Mouse (Mus musculus) liver, embryonic 15.5 days (tissue): Measurements from ENCODE around the gene Cox6b1. TPM values are rescaled to one million over a fixed set of nuclear protein-coding genes. Genes with fewer than 3 reads are reported as not detected.
A peak's percentile ranks its signal among the peaks of the same experiment; 100 is the strongest.

Experiments used
- ATAC-seq: fragments of 200-750 bp; cut with Nextera tagmentation; 2 replicates; pipeline ENCODE4 v1.8.0; 2017; ENCODE audit warnings: moderate number of reproducible peaks, mild to moderate bottlenecking, moderate library complexity; ENCODE audit not compliant: insufficient read depth
- H3K27ac ChIP-seq: fragments of 300-500 bp; sonication (generic); replicated peaks from 2 replicates; pipeline ENCODE4 v1.5.1; 2015; ENCODE audit warnings: mild to moderate bottlenecking, inconsistent platforms
- H3K27me3 ChIP-seq: fragments of 300-500 bp; sonication (generic); 2 replicates; pipeline ENCODE4 v1.6.1; 2015; ENCODE audit warnings: mild to moderate bottlenecking, inconsistent platforms
- H3K36me3 ChIP-seq: fragments of 300-500 bp; sonication (generic); replicated peaks from 2 replicates; pipeline ENCODE4 v1.6.1; 2015; ENCODE audit warnings: moderate library complexity, mild to moderate bottlenecking, inconsistent platforms
- H3K4me1 ChIP-seq: fragments of 300-500 bp; sonication (generic); replicated peaks from 2 replicates; pipeline ENCODE4 v1.6.1; 2015; ENCODE audit warnings: inconsistent platforms
- H3K4me2 ChIP-seq: fragments of 300-500 bp; sonication (generic); 2 replicates; pipeline ENCODE4 v1.6.1; 2015; ENCODE audit warnings: moderate library complexity, mild to moderate bottlenecking, inconsistent platforms
- H3K4me3 ChIP-seq: fragments of 300-500 bp; sonication (generic); replicated peaks from 2 replicates; pipeline ENCODE4 v1.5.1; 2015; ENCODE audit warnings: mild to moderate bottlenecking, inconsistent platforms
- H3K9ac ChIP-seq: fragments of 300-500 bp; sonication (generic); 2 replicates; pipeline ENCODE4 v1.6.1; 2015; ENCODE audit warnings: moderate library complexity, mild to moderate bottlenecking, inconsistent platforms
- H3K9me3 ChIP-seq: fragments of 300-500 bp; sonication (generic); replicated peaks from 2 replicates; pipeline ENCODE4 v1.6.1; 2016; ENCODE audit warnings: inconsistent platforms
- WGBS: fragments of 180-500 bp; shearing (Covaris S2); methylation state at CpG from one replicate; pipeline ENCODE4 v1.1.7; 2015; ENCODE audit warnings: mixed read lengths; ENCODE audit not compliant: insufficient replicate concordance; 5-methylcytosine and 5-hydroxymethylcytosine counted together
- polyA plus RNA-seq: library from polyadenylated mRNA; unstranded; fragments of >200 nt; fragmentation: Nextera tagmentation; extraction: Ambion mirVana; gene quantifications from 2 replicates; pipeline ENCODE4 v1.2.1, GENCODE M21; 2015

Cox6b1 gene
- polyA plus RNA-seq, 1 experiment from 2014 or later: 565 TPM

DNA sequence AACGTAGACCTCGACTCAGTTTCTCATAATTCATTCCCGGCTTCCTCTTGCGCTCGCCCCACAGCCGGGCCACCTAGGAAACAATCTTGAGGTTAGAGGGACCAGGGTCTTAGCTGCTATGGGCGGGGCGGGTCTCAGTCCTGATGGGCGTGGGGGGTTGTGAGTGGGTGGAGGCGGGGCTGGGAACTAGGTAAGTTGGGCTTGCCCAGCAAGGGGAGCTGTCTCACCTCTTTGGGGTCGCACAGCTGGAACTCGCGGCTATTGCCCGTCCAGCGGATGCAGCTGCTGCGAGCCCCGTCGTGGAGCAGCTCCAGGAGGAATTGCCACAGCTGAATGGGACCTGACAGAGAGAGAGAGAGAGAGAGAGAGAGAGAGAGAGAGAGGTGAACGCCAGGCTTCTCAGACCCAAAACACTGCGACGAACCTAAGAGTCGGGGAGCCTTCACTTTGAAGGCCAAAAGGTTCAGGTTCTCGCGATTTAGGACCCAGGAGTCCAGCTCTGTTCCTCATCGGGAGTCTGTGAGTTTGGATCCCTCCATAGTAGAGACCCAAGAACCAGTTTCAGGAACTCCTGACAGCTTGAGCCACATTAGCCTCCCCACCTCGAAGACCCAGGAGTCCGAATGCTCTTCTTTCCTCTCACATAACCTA lies 7.9 kb upstream of the Cox6b1 start:
- no peaks in the 10 kb centered on the region for H3K36me3 ChIP-seq
- H3K4me1 ChIP-seq: peaks cover 13% of the 10 kb centered on the region
- H3K27me3 ChIP-seq: peaks cover 95% of the 10 kb centered on the region
- no peak overlapping the region for H3K9ac ChIP-seq
- H3K4me2 ChIP-seq: no peak overlapping the region; the same call in 1 of the 2 replicates
- no peak for ATAC-seq
- H3K9me3 ChIP-seq: no peaks in the 10 kb centered on the region
- no peak overlapping the region for H3K27ac ChIP-seq
- WGBS: 18% methylated on average over 27 of the region's 27 CpGs
- H3K4me3 ChIP-seq: no peak overlapping the region

DNA sequence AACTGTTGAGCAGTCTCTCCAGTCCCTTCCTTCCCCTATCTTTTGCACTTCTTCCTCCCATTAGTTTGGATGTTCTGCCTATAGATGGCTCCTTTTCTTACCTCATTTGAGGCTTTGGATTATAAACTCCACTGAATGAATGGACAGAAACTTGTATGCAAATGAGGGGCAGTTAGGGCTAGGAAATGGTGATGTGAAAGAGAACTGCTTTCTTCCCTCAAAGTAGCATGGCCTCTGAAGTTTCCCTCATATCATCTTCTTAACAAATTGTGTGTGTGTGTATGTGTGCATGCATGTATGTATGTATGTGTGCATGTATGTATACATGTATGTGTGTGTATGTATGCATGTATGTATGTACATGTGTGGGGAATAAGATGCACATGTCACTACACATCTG lies 3.1 kb upstream of the Cox6b1 start:
- Histone ChIP-seq H3K27ac (no peak overlapping the region), H3K27me3 (peaks cover 56% of the 10 kb centered on the region), H3K9ac (no peak overlapping the region), H3K36me3 (peaks cover 6% of the 10 kb centered on the region), H3K4me1 (peaks cover 22% of the 10 kb centered on the region), H3K9me3 (no peaks in the 10 kb centered on the region), H3K4me3 (no peak overlapping the region), H3K4me2 (no peak overlapping the region)
- ATAC-seq: no peak

DNA sequence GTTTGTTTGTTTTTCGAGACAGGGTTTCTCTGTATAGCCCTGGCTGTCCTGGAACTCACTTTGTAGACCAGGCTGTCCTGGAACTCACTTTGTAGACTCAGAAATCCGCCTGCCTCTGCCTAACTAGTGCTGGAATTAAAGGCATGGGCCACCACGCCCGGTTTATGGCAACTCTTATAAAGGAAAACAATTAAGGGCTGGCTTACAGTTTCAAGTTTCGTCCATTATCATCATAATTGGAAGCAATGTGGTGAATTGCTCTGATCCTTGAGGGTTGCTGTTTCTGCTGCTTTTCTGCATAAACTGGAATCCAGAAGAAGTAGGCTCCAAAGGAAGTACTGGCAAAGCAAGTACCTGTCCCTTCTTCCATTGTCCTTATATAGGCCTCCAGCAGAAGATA lies 696 bp upstream of the Cox6b1 start:
- H3K36me3 ChIP-seq: peaks cover 30% of the 10 kb centered on the region
- no peak for ATAC-seq
- H3K9me3 ChIP-seq: no peaks in the 10 kb centered on the region
- H3K4me3 ChIP-seq: no peak overlapping the region
- no peak overlapping the region for H3K27ac ChIP-seq
- WGBS: 76% methylated on average over 5 of the region's 5 CpGs
- H3K27me3 ChIP-seq: peaks cover 33% of the 10 kb centered on the region
- peaks cover 29% of the 10 kb centered on the region for H3K4me1 ChIP-seq
- H3K4me2 ChIP-seq: peak overlapping the region; percentile 81
- no peak overlapping the region; the same call in 1 of the 2 replicates for H3K9ac ChIP-seq

DNA sequence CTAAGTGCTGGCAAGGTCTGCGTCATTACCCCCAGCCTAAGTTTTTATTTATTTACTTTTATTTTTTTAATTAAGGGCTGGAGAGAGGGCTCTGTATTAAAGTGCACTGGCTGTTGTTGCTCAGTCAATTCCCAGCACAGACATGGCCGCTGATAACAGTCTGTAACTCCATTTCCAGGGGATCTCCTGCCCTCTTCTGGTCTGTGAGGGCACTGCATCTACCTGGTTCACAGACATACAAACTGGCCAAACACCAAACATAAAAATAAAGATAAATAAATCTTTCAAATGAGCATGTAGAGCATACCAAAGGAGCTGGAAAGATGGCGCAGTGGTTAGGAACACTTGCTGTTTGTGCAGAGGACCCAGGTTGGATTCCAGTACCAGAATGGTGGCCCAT lies 6.7 kb downstream of the Cox6b1 start:
- H3K4me2 ChIP-seq: no peak overlapping the region
- peaks cover 83% of the 10 kb centered on the region for H3K36me3 ChIP-seq
- H3K4me3 ChIP-seq: no peak overlapping the region
- WGBS: 76% methylated on average over 3 of the region's 3 CpGs
- no peak overlapping the region for H3K27ac ChIP-seq
- H3K27me3 ChIP-seq: no peaks in the 10 kb centered on the region
- H3K9ac ChIP-seq: no peak overlapping the region
- H3K4me1 ChIP-seq: peaks cover 22% of the 10 kb centered on the region
- no peak for ATAC-seq
- H3K9me3 ChIP-seq: no peaks in the 10 kb centered on the region

DNA sequence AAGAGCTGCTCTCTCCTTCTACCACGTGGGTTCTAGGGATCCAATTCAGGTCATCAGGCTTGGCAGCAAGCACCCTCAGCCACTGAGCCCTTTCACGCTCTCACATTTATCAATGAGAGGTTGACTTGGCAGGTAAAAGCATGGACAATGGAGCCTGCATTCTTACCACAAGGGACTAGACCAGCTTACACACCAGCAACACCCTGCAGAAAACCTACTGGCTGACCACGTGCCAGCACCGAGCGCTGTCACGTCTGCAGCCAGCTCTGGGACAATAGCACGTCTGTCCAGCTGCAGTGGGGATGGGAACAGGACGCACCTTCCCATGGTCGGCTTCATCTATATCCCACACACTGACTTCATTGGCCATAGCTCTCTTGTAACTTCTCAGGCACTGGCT lies 7.3 kb downstream of the Cox6b1 start:
- Histone ChIP-seq H3K36me3 (peaks cover 77% of the 10 kb centered on the region), H3K4me2 (no peak overlapping the region), H3K27ac (no peak overlapping the region), H3K4me1 (peaks cover 21% of the 10 kb centered on the region), H3K9ac (no peak overlapping the region), H3K9me3 (no peaks in the 10 kb centered on the region), H3K4me3 (no peak overlapping the region), H3K27me3 (no peaks in the 10 kb centered on the region)
- ATAC-seq: no peak
- WGBS: 89% methylated on average over 9 of the region's 9 CpGs

DNA sequence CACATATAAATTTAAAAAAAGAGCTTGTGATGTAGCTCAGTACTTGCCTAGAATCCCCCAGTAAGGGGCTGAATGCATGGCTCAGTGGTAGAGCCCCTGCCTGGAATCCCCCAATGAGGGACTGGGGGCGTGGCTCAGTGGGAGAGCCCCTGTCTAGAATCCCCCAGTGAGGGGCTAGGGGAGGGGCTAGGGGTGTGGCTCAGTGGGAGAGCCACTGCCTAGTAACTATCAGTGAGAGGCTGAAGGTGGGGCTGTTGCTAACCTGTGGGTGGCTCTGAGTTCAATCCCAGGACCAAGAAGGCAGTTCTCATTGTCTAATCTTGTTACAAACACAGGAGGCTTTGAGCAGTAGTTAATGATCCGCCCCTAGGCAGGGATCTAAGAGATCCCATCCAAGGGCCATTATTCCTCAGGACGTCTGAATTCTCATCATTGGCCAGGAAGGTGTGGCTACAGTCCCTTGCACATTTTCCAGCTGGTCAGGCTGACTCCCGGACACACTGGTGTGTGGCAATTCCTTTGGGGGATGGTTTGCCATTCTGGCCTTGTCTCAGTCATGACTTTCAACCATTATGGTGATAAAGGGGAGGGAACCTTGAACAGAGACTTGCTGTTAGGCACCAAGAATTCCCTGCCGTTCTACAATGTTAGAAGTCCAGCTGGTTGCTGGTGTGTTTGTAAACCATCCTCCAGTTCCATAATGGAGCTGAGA lies 10.7 kb downstream of the Cox6b1 start:
- no peaks in the 10 kb centered on the region for H3K9me3 ChIP-seq
- H3K36me3 ChIP-seq: peaks cover 47% of the 10 kb centered on the region
- no peak overlapping the region for H3K27ac ChIP-seq
- H3K4me3 ChIP-seq: no peak overlapping the region
- no peaks in the 10 kb centered on the region for H3K27me3 ChIP-seq
- 52% methylated on average over 5 of the region's 5 CpGs for WGBS
- no peak overlapping the region for H3K9ac ChIP-seq
- no peak overlapping the region for H3K4me2 ChIP-seq
- H3K4me1 ChIP-seq: peaks cover 15% of the 10 kb centered on the region
- no peak for ATAC-seq

DNA sequence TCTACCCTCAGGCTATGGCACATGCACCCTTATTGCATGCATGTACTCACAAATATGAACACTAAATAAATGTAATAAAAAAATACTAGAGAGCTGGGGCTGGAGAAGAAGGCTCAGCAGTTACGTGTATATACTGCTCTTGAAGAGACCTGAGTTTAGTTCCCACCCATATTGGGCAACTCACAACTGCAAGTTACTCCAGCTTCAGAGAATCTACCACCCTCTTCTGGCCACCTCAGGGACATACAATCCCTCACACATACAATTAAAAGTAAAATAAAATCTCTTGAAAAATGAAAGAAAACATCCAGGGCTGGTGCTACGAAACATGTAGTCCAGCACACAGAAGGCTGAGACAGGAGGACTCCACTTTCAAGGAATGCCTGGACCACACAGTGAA lies 11.5 kb downstream of the Cox6b1 start:
- Histone ChIP-seq H3K4me1 (peaks cover 15% of the 10 kb centered on the region), H3K9ac (no peak overlapping the region), H3K4me2 (no peak overlapping the region), H3K4me3 (no peak overlapping the region), H3K27ac (no peak overlapping the region), H3K36me3 (peaks cover 41% of the 10 kb centered on the region), H3K27me3 (no peaks in the 10 kb centered on the region), H3K9me3 (no peaks in the 10 kb centered on the region)
- WGBS: 42% methylated on average over 2 of the region's 2 CpGs
- no peak for ATAC-seq

DNA sequence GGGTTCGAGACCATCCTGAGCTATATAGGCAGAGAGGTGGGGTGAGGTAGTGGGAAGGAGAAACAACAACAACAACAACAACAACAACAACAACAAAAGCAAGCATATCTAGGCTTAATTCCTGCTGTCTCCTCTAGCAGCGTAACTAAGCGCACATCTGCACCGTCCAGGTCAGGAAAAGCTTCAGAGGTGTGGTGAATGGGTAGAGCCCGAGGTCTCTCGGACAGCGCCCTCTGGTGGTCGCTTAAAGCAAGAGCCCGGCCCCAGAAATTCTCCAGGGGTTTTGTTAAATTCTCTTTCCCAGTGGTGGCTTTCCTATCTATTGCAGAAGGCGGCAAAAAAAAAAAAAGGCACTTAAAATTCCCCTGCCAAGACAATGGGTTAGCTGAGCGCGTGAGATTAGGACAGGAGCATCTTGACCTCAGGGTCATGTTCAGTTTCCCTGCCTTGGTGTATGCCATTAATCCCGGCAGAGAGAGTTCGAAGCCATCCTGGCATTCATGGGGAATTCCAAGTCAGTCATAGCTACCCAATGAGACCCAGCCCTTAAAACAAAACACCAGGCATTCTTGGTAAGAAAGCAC lies 12.3 kb downstream of the Cox6b1 start:
- ATAC-seq: 0 out of 2 replicates have a peak, but pooled peaks have one; percentile 41
- Histone ChIP-seq H3K9me3 (no peaks in the 10 kb centered on the region), H3K36me3 (peaks cover 33% of the 10 kb centered on the region), H3K9ac (no peak overlapping the region), H3K4me3 (no peak overlapping the region), H3K4me1 (peaks cover 15% of the 10 kb centered on the region), H3K4me2 (no peak overlapping the region), H3K27me3 (no peaks in the 10 kb centered on the region; the same call in 1 of the 2 replicates), H3K27ac (no peak overlapping the region)
- 17% methylated on average over 14 of the region's 14 CpGs for WGBS

DNA sequence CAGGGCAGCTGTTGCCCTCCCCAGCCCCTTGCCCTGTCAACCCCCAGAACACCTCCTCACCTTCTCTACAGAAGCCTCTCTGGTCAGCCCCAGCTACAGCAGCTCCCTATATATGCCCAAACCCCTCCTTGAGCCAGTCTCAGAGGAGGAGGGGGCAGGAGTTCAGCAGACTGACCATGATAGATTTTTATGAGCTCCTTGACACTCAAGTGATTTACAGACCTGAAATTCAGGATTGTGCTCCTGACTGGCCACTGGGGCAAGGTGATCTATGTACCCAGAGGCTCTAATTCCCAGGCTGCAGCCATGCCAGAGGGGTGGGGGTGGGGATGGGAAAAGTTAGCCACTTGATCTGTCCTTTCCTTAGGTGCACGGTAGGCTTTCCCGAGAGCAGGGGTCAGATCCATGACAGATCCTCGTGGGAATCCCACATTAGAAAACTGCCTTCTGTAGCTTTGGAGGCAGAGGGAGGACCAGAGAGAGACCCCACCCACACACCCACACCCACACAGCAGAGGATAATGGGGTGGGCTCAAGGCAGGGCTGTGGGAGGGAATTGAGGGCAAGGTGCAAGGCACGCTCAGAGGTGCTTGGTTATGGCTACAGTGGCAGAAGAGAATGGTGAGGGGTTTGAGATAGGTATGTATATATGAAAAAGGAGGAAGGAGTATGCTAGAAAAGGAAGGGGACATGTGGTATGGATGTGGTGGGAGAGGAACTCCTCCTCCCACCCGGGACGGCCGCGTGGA lies 13.1 kb downstream of the Cox6b1 start, which contains the start of gene Upk1a:
TSS of gene Upk1a (minus strand) at position 194 of the 749 bp plus-strand sequence.
- no peaks in the 10 kb centered on the region for H3K9me3 ChIP-seq
- peaks cover 26% of the 10 kb centered on the region for H3K36me3 ChIP-seq
- no peak within 1 kb of the TSS for H3K27ac ChIP-seq
- no peak within 1 kb of the TSS for H3K4me2 ChIP-seq
- 58% methylated on average over 8 of the region's 8 CpGs for WGBS
- no peak within 1 kb of the TSS for H3K4me3 ChIP-seq
- ATAC-seq: no peak
- H3K27me3 ChIP-seq: no peaks in the 10 kb centered on the region; the same call in 1 of the 2 replicates
- peaks cover 15% of the 10 kb centered on the region for H3K4me1 ChIP-seq
- H3K9ac ChIP-seq: no peak within 1 kb of the TSS

DNA sequence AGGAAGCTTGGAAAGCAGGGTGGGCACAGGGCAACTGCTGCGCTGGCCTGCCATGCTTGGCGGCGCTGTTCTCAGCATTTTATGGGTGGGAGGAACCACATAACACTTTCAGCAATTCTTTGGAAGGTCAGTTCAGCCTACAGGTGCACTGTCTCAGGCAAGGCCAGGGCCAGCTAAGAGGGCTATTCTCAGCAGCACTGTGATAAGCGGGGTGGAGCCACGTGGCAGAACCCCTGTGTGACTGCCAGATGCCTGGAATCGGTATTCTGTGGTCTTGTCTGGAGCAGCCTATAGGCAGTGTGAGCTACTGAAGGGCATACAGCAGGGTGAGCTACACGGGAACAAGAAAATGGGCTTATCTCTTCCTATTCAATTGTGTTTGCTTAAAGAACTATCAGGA lies 15.9 kb downstream of the Cox6b1 start:
- Histone ChIP-seq H3K4me2 (no peak overlapping the region), H3K4me3 (no peak overlapping the region), H3K36me3 (no peaks in the 10 kb centered on the region), H3K27ac (no peak overlapping the region), H3K27me3 (no peaks in the 10 kb centered on the region; the same call in 1 of the 2 replicates), H3K9ac (no peak overlapping the region), H3K9me3 (no peaks in the 10 kb centered on the region), H3K4me1 (peaks cover 5% of the 10 kb centered on the region)
- no peak for ATAC-seq
- 37% methylated on average over 7 of the region's 7 CpGs for WGBS

DNA sequence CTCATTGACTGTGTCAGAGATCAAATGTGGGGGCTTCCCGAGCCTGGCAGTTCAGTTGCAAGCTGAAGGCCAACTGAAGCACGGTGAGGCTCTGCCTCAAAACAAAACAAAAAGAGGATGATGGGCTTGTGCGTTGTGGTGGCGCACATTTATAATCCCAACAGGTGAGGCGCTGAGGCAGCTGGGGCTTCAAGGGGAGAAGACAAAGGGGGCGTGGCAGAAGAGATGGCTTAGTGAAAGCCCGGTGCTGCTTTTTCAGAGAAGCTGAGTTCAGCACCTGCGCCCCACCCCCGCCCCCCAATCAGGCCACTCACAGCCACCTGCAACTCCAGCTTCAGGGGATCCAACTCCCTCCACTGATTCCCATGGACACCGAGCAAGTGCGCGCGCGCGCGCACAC lies 17.5 kb downstream of the Cox6b1 start:
- no peaks in the 10 kb centered on the region; the same call in 1 of the 2 replicates for H3K27me3 ChIP-seq
- no peak overlapping the region for H3K4me3 ChIP-seq
- no peaks in the 10 kb centered on the region for H3K4me1 ChIP-seq
- WGBS: 57% methylated on average over 16 of the region's 16 CpGs
- no peaks in the 10 kb centered on the region for H3K36me3 ChIP-seq
- no peak overlapping the region for H3K27ac ChIP-seq
- no peaks in the 10 kb centered on the region for H3K9me3 ChIP-seq
- no peak overlapping the region for H3K9ac ChIP-seq
- no peak overlapping the region for H3K4me2 ChIP-seq
- ATAC-seq: no peak
